Mouse (Mus musculus): ENCODE measurements around the gene Itpkb. TPM values are rescaled to one million over a fixed set of nuclear protein-coding genes. Genes with fewer than 3 reads are reported as not detected.

Itpkb gene
- polyA plus RNA-seq, 1 experiment, result 28.6 TPM

DNA sequence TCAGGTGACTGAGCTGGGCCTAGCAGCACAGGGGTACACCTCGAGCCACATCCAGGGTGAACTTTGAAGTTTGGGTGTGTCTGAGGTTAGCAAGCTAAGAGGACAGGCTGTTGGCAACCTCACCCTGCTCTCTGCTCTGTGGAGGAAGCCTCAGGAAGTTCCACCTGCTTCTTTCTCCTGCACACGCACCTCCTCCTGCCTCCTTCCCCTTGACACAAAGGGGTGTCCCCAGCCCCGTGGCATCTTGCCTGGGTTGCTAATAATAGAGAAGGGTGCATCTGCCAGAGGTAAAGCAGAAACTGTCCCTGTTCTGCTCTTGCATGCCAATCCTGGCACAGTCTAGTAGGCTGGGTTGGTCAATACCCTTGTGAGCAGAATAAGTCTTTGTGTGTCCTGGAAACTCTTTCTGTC lies 60.0 kb downstream of the Itpkb start:
- peaks cover 52% of the 10 kb centered on the region for H3K4me1 ChIP-seq (ENCODE audit: control insufficient read depth, insufficient read depth, low read length)

DNA sequence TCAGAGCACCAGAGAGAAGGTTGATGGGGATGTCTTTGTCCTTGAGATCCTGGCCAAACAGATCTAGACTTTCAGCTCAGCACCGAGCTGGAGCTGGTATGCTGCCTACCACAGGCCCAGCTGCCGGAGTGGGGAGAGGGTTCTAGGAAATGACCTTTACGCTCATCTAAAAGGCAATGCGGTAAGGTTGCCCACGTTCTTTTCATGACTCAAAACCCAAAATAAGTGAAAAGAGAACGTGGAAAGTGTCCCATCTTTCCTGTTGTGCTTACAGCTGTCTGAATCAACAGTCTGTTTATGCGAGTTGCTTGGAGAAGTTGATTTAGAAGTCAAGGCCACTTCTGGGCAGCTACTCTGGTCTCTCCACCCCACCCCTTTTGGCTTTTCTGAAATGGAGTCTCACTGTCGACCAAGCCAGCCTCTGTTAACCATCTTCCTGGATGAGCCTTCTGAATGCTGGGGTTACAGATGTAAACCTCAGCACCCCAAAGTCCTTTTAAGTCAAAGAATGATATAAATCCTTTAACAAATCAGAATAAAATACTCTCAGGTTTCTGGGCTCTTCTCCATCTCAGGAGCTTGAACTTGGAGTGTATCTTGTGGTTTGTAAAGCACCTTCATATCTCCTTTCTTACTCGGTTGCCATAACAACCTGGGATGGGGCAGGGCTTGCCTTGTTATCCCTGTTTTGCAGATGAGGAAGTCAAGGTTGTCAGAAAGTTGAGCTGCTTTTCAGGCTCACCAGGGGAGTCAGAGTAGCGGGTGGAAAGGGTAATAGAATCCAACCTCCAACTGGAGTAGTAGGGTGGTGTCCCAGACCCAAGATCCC lies 60.7 kb downstream of the Itpkb start:
- Histone ChIP-seq H3K4me1 (ENCODE audit: control insufficient read depth, insufficient read depth, low read length) (peaks cover 49% of the 10 kb centered on the region), H3K4me3 (ENCODE audit: insufficient read depth, low read length) (no peak overlapping the region), H3K27ac (ENCODE audit: insufficient read depth, low read depth, low read length) (no peak overlapping the region)
- TF ChIP-seq CTCF (IDR thresholded peaks at IDR 0.05; ENCODE audit: low read depth, low read length) (no peak), POLR2A (IDR thresholded peaks at IDR 0.05; ENCODE audit: borderline replicate concordance, low read depth, low read length) (no peak)

More for the DNA sequence above, 60.0 kb downstream of the Itpkb start:
- TF ChIP-seq POLR2A (IDR thresholded peaks at IDR 0.05; ENCODE audit: borderline replicate concordance, low read depth, low read length) (no peak), CTCF (IDR thresholded peaks at IDR 0.05; ENCODE audit: low read depth, low read length) (no peak)
- H3K27ac ChIP-seq (ENCODE audit: insufficient read depth, low read depth, low read length), result no peak overlapping the region
- no peak overlapping the region for H3K4me3 ChIP-seq (ENCODE audit: insufficient read depth, low read length)

DNA sequence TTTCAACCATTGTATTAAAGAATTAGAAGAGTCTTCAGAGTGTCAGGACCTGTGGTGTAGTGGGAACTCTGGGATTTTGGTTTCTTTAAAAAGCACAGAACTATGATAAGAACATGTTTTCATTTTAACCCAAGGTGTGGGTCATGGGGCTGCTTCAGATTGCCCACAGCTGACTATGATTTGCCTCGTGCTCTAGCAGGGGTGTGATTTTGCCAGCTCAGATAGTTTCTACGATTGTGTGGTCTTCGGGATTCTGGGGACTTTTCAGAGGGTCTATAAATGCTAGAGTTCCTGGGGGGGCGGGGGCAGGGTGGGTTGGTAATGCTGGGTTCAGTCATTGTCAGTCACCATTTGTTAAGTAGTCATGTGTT lies 61.3 kb downstream of the Itpkb start:
- no peak overlapping the region for H3K27ac ChIP-seq (ENCODE audit: insufficient read depth, low read depth, low read length)

GRCm38 (mm10) chr1:180392137-180392798 lies 62.0 kb downstream of the Itpkb start:
- Histone ChIP-seq H3K4me1 (ENCODE audit: control insufficient read depth, insufficient read depth, low read length) (peaks cover 43% of the 10 kb centered on the region), H3K4me3 (ENCODE audit: insufficient read depth, low read length) (no peak overlapping the region), H3K27ac (ENCODE audit: insufficient read depth, low read depth, low read length) (peak overlapping the region; percentile 52)
- TF ChIP-seq POLR2A (IDR thresholded peaks at IDR 0.05; ENCODE audit: borderline replicate concordance, low read depth, low read length) (no peak), CTCF (IDR thresholded peaks at IDR 0.05; ENCODE audit: low read depth, low read length) (no peak)

More for the DNA sequence above, 61.3 kb downstream of the Itpkb start:
- peaks cover 43% of the 10 kb centered on the region for H3K4me1 ChIP-seq (ENCODE audit: control insufficient read depth, insufficient read depth, low read length)
- H3K4me3 ChIP-seq (ENCODE audit: insufficient read depth, low read length), result no peak overlapping the region
- TF ChIP-seq POLR2A (IDR thresholded peaks at IDR 0.05; ENCODE audit: borderline replicate concordance, low read depth, low read length) (no peak), CTCF (IDR thresholded peaks at IDR 0.05; ENCODE audit: low read depth, low read length) (no peak)

- Histone ChIP-seq H3K27ac (ENCODE audit: insufficient read depth, low read depth, low read length) (peak overlapping the region; percentile 52), H3K4me1 (ENCODE audit: control insufficient read depth, insufficient read depth, low read length) (peaks cover 41% of the 10 kb centered on the region), H3K4me3 (ENCODE audit: insufficient read depth, low read length) (no peak overlapping the region)
- no peak for TF ChIP-seq CTCF (IDR thresholded peaks at IDR 0.05; ENCODE audit: low read depth, low read length)
- no peak for TF ChIP-seq POLR2A (IDR thresholded peaks at IDR 0.05; ENCODE audit: borderline replicate concordance, low read depth, low read length)
Observed at GRCm38 (mm10) chr1:180393017-180393797, 62.9 kb downstream of the Itpkb start.

DNA sequence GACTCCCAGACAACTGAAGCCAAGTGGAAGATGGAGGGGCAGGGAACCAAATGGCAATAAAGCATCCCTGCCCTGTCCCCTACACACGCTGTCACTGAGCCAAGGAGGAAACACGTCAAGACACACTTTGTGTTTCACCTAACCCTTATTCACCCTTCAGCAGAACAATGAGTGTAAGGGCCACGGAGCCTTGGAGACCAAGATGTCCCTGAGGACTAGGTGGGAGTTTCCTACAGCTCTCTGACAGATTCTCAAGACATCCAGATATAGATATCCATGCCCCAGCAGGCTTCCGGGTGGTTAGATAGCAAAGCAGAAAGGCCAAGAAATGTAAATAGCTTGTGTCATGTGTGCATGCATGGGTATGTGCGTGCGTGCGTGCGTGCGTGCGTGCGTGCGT lies 63.6 kb downstream of the Itpkb start:
- Histone ChIP-seq H3K4me1 (ENCODE audit: control insufficient read depth, insufficient read depth, low read length) (peaks cover 34% of the 10 kb centered on the region), H3K27ac (ENCODE audit: insufficient read depth, low read depth, low read length) (no peak overlapping the region), H3K4me3 (ENCODE audit: insufficient read depth, low read length) (no peak overlapping the region)
- TF ChIP-seq POLR2A (IDR thresholded peaks at IDR 0.05; ENCODE audit: borderline replicate concordance, low read depth, low read length), result no peak
- no peak for TF ChIP-seq CTCF (IDR thresholded peaks at IDR 0.05; ENCODE audit: low read depth, low read length)

- Histone ChIP-seq H3K4me3 (ENCODE audit: insufficient read depth, low read length) (no peak overlapping the region), H3K27ac (ENCODE audit: insufficient read depth, low read depth, low read length) (no peak overlapping the region), H3K4me1 (ENCODE audit: control insufficient read depth, insufficient read depth, low read length) (peaks cover 37% of the 10 kb centered on the region)
- TF ChIP-seq POLR2A (IDR thresholded peaks at IDR 0.05; ENCODE audit: borderline replicate concordance, low read depth, low read length) (no peak), CTCF (IDR thresholded peaks at IDR 0.05; ENCODE audit: low read depth, low read length) (no peak)
Observed at GRCm38 (mm10) chr1:180397734-180398133, 67.4 kb downstream of the Itpkb start.

- TF ChIP-seq CTCF (IDR thresholded peaks at IDR 0.05; ENCODE audit: low read depth, low read length), result no peak
- no peak for TF ChIP-seq POLR2A (IDR thresholded peaks at IDR 0.05; ENCODE audit: borderline replicate concordance, low read depth, low read length)
- H3K27ac ChIP-seq (ENCODE audit: insufficient read depth, low read depth, low read length), result no peak overlapping the region
- H3K4me1 ChIP-seq (ENCODE audit: control insufficient read depth, insufficient read depth, low read length), result peaks cover 38% of the 10 kb centered on the region
- H3K4me3 ChIP-seq (ENCODE audit: insufficient read depth, low read length), result no peak overlapping the region
Observed at GRCm38 (mm10) chr1:180398446-180398845, 68.2 kb downstream of the Itpkb start.

GRCm38 (mm10) chr1:180400691-180401455 lies 70.6 kb downstream of the Itpkb start:
- TF ChIP-seq POLR2A (IDR thresholded peaks at IDR 0.05; ENCODE audit: borderline replicate concordance, low read depth, low read length) (no peak), CTCF (IDR thresholded peaks at IDR 0.05; ENCODE audit: low read depth, low read length) (no peak)
- H3K4me1 ChIP-seq (ENCODE audit: control insufficient read depth, insufficient read depth, low read length), result peaks cover 51% of the 10 kb centered on the region

More at GRCm38 (mm10) chr1:180400691-180401455, 70.6 kb downstream of the Itpkb start:
- Histone ChIP-seq H3K27ac (ENCODE audit: insufficient read depth, low read depth, low read length) (peak overlapping the region; percentile 58), H3K4me3 (ENCODE audit: insufficient read depth, low read length) (no peak overlapping the region)
